Mouse (Mus musculus): Measurements from ENCODE around the gene Akap2. TPM values are rescaled to one million over a fixed set of nuclear protein-coding genes. Genes with fewer than 3 reads are reported as not detected.

The Akap2 gene
- polyA plus RNA-seq, 1 experiment from 2014 or later = 42.4 TPM

DNA sequence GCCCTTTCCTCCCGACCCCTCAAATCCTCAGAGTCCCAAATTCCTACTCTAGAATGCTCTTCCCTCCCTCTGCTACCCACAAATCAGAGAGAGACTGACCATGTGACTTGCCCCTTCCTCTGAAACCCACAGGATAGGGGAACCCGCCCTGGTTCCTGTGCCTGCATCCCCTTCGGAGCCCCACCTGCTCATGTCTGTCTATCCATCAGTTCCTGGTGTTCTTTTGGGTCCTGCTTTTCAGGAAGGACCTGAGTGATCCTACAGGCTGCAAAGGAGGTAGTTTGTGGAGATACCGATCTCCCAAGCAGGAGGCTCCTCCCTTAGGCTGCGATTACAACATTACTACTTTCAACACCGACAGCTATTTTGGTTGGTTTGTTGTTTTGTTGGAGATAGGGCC is 191.4 kb downstream of the Akap2 start:
- H3K27me3 ChIP-seq (ENCODE audit: control insufficient read depth, insufficient read depth, low read length) = no peaks in the 10 kb centered on the region
- H3K4me3 ChIP-seq (ENCODE audit: low read length) = no peak overlapping the region
- H3K9me3 ChIP-seq (replicated peaks; ENCODE audit: control insufficient read depth, low read length) = 0 out of 2 replicates have a peak, but pooled peaks cover 3% of the 10 kb centered on the region
- H3K4me2 ChIP-seq (ENCODE audit: low read depth, low read length) = no peak overlapping the region
- ATAC-seq (replicated peaks; ENCODE audit: extremely low read depth, insufficient read depth, low FRiP score) = no peak
- peaks cover 2% of the 10 kb centered on the region; the same call in 1 of the 2 replicates for H3K4me1 ChIP-seq (ENCODE audit: control insufficient read depth, insufficient read depth, low read length)
- H3K27ac ChIP-seq (ENCODE audit: low read length) = no peak overlapping the region
- no peaks in the 10 kb centered on the region for H3K36me3 ChIP-seq (ENCODE audit: control insufficient read depth, insufficient read depth)
- no peak overlapping the region for H3K9ac ChIP-seq (ENCODE audit: low read length)
- WGBS = 46% methylated on average over 6 of the region's 6 CpGs

DNA sequence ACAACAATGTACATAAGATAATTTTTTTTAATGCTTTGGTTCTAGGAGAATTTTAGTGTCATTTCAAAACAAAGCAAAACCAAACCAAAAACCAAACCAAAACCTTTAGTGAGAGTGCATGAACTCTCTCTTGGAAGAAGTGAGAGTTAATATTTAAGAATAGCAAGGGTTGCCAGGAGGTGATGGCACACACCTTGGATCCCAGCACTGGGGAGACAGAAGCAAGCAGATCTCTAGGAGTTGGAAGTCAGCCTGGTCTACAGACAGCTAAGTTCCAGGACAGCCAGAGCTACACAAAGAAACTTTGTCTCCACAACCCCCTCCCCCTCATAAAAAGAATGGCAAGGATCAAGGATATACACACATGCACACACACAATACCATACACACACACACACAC is 195.6 kb downstream of the Akap2 start:
- 0 out of 2 replicates have a peak, but pooled peaks cover 3% of the 10 kb centered on the region for H3K9me3 ChIP-seq (replicated peaks; ENCODE audit: control insufficient read depth, low read length)
- H3K27me3 ChIP-seq (ENCODE audit: control insufficient read depth, insufficient read depth, low read length) = no peaks in the 10 kb centered on the region
- peaks cover 11% of the 10 kb centered on the region for H3K4me1 ChIP-seq (ENCODE audit: control insufficient read depth, insufficient read depth, low read length)
- H3K4me3 ChIP-seq (ENCODE audit: low read length) = no peak overlapping the region
- no peak for ATAC-seq (replicated peaks; ENCODE audit: extremely low read depth, insufficient read depth, low FRiP score)
- no peaks in the 10 kb centered on the region for H3K36me3 ChIP-seq (ENCODE audit: control insufficient read depth, insufficient read depth)
- no peak overlapping the region for H3K9ac ChIP-seq (ENCODE audit: low read length)
- H3K4me2 ChIP-seq (ENCODE audit: low read depth, low read length) = no peak overlapping the region
- no peak overlapping the region for H3K27ac ChIP-seq (ENCODE audit: low read length)

DNA sequence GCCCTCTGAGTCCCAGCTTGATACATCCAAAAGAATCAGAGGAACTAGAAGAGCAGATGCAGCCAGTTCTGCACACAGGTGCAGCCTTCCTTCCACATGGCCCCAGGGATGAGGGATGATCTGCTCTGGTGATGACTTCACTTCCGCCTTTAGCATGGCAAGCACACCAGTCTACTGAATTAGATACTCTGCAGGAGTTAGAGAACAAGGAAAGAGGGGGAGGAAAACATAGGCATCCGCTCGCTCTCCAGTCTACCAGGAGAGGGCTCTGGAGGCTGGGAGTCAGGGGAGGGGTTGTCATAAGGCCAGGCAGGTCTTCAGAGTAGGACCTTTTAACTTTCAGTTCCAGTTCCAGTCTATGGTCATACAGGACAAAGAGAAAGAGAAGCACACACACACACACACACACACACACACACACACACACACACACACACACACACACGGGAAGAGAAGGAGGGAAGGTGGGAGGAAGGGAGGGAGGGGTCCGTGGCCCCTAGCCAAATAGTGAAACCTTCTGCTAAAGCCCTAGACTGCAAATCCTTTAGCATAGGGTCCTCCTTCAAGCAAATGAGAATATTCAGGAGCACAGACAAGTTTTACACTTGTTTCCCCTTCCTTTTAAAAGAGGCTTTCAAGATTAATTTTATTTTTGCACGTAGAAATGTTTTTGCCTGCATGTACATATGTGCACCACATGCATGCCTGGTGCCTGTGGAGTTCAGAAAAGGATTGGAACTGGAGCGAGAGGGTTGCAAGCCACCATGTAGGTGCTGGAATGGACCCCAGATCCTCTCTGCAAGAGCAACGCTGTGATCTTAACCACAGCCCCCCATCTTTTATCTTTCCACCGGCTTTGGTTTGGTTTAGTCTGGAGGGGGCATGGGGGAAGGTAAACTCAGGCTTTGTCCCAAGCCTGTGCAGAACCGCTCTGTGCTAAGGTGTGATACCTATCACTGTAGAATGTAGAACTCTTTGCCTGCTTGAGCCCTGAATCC is 197.0 kb downstream of the Akap2 start:
- H3K36me3 ChIP-seq (ENCODE audit: control insufficient read depth, insufficient read depth) = no peaks in the 10 kb centered on the region
- no peak overlapping the region for H3K4me3 ChIP-seq (ENCODE audit: low read length)
- 0 out of 2 replicates have a peak, but pooled peaks cover 3% of the 10 kb centered on the region for H3K9me3 ChIP-seq (replicated peaks; ENCODE audit: control insufficient read depth, low read length)
- 72% methylated on average over 9 of the region's 10 CpGs for WGBS
- peaks cover 11% of the 10 kb centered on the region for H3K4me1 ChIP-seq (ENCODE audit: control insufficient read depth, insufficient read depth, low read length)
- H3K9ac ChIP-seq (ENCODE audit: low read length) = no peak overlapping the region
- no peak for ATAC-seq (replicated peaks; ENCODE audit: extremely low read depth, insufficient read depth, low FRiP score)
- H3K4me2 ChIP-seq (ENCODE audit: low read depth, low read length) = no peak overlapping the region
- H3K27me3 ChIP-seq (ENCODE audit: control insufficient read depth, insufficient read depth, low read length) = no peaks in the 10 kb centered on the region
- H3K27ac ChIP-seq (ENCODE audit: low read length) = no peak overlapping the region

DNA sequence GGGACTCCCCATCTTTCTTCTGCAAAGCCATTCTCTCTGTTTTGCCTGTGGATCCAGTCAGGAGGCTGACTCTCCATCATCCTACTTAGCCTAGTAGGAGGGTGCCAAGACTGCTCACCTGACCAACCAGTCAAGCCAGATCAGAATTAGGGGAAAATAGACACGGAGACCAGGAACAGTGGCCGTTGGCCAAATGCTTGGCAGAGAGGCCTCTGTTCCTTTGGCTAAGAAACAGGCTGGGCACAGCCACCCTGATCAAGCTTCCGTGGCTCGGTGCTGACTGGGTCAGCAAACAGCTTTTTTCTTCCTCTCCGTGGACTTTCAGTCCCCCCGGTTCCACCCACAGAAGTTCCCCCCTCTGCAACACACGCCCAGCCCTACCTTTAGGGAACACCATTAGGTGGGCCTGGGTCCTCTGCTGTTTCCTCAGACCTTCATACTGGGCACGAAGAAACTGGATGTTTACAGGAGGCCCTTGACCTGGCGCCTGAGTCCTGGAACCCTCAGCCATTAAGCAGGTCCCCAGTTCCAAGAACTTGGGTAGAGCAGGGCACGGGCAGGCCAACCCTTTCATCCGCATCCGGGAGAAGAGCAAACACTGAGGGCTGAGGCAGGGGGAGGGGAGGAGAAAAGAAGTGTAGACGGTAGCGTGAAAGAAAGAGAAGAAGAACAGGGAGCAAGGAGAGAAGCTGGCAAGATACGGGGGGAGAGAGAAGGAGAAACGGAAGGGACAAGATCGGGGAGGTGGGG is 197.9 kb downstream of the Akap2 start:
- Histone ChIP-seq H3K36me3 (ENCODE audit: control insufficient read depth, insufficient read depth) (no peaks in the 10 kb centered on the region), H3K4me2 (ENCODE audit: low read depth, low read length) (peak overlapping the region; percentile 58), H3K9me3 (replicated peaks; ENCODE audit: control insufficient read depth, low read length) (0 out of 2 replicates have a peak, but pooled peaks cover 3% of the 10 kb centered on the region), H3K4me3 (ENCODE audit: low read length) (peak overlapping the region; percentile 25), H3K4me1 (ENCODE audit: control insufficient read depth, insufficient read depth, low read length) (peaks cover 11% of the 10 kb centered on the region), H3K9ac (ENCODE audit: low read length) (0 out of 2 replicates have a peak overlapping the region, but pooled peaks have one; percentile 4), H3K27ac (ENCODE audit: low read length) (no peak overlapping the region), H3K27me3 (ENCODE audit: control insufficient read depth, insufficient read depth, low read length) (no peaks in the 10 kb centered on the region)
- 32% methylated on average over 17 of the region's 17 CpGs for WGBS
- no peak; the same call in 1 of the 2 replicates for ATAC-seq (replicated peaks; ENCODE audit: extremely low read depth, insufficient read depth, low FRiP score)

DNA sequence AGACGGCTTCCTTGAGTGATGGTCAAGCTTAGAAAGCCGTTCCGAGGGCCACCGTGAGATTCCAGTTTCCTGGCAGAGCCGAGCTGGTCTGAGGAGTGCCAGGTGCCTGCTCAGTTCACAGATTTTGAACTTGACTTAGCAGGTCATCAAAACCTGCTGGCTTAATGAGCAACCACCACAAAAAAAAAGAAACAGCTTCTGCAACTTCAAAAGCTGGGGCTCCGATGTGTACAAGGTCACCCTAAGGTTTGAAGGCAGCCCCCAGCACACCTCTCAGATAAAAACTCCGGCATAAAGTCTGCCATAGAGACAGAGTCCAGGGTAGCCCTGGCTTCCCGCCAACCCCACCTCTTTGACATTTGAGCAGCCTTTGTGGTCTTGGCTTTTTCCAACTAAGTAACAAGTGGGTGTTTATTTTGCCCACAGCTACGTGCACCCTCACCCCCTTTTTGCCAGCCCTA is 198.8 kb downstream of the Akap2 start, which contains the start of gene D630039A03Rik:
Gene D630039A03Rik, minus strand, starts transcription at position 97 of the 461 bp plus-strand sequence.
- H3K27ac ChIP-seq (ENCODE audit: low read length) = no peak within 1 kb of the TSS
- peaks cover 11% of the 10 kb centered on the region for H3K4me1 ChIP-seq (ENCODE audit: control insufficient read depth, insufficient read depth, low read length)
- no peak for ATAC-seq (replicated peaks; ENCODE audit: extremely low read depth, insufficient read depth, low FRiP score)
- H3K27me3 ChIP-seq (ENCODE audit: control insufficient read depth, insufficient read depth, low read length) = no peaks in the 10 kb centered on the region
- 0 out of 2 replicates have a peak within 1 kb of the TSS, but pooled peaks have one; percentile 4 for H3K9ac ChIP-seq (ENCODE audit: low read length)
- WGBS = 6% methylated on average over 9 of the region's 9 CpGs
- 0 out of 2 replicates have a peak, but pooled peaks cover 3% of the 10 kb centered on the region for H3K9me3 ChIP-seq (replicated peaks; ENCODE audit: control insufficient read depth, low read length)
- H3K4me3 ChIP-seq (ENCODE audit: low read length) = peak within 1 kb of the TSS; percentile 25
- peak within 1 kb of the TSS; percentile 58 for H3K4me2 ChIP-seq (ENCODE audit: low read depth, low read length)
- no peaks in the 10 kb centered on the region for H3K36me3 ChIP-seq (ENCODE audit: control insufficient read depth, insufficient read depth)

DNA sequence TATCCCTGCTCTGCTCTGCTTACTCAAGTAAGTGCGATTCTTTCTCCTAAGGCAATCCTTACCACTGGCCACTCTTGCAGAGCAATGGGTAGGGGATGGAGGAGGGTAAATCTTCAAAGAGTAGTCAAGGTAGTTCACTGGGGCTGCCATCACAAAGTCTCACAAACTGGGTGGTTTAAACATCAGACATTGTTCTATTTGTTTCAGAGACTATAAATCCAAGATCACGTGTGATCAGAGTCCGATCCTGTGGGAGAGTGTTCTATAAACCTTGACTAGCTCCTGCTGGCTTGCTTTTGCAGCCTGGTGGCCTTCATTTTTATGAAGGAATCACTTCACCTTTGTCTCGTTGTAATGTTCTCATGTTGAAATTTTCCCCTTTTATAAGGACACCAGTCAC is 199.3 kb downstream of the Akap2 start:
- no peak overlapping the region for H3K4me3 ChIP-seq (ENCODE audit: low read length)
- no peaks in the 10 kb centered on the region for H3K36me3 ChIP-seq (ENCODE audit: control insufficient read depth, insufficient read depth)
- H3K4me2 ChIP-seq (ENCODE audit: low read depth, low read length) = no peak overlapping the region; the same call in 1 of the 2 replicates
- H3K27ac ChIP-seq (ENCODE audit: low read length) = no peak overlapping the region
- 73% methylated on average over 4 of the region's 4 CpGs for WGBS
- no peak for ATAC-seq (replicated peaks; ENCODE audit: extremely low read depth, insufficient read depth, low FRiP score)
- H3K9me3 ChIP-seq (replicated peaks; ENCODE audit: control insufficient read depth, low read length) = 0 out of 2 replicates have a peak, but pooled peaks cover 3% of the 10 kb centered on the region
- no peak overlapping the region for H3K9ac ChIP-seq (ENCODE audit: low read length)
- H3K4me1 ChIP-seq (ENCODE audit: control insufficient read depth, insufficient read depth, low read length) = peaks cover 11% of the 10 kb centered on the region
- H3K27me3 ChIP-seq (ENCODE audit: control insufficient read depth, insufficient read depth, low read length) = no peaks in the 10 kb centered on the region

DNA sequence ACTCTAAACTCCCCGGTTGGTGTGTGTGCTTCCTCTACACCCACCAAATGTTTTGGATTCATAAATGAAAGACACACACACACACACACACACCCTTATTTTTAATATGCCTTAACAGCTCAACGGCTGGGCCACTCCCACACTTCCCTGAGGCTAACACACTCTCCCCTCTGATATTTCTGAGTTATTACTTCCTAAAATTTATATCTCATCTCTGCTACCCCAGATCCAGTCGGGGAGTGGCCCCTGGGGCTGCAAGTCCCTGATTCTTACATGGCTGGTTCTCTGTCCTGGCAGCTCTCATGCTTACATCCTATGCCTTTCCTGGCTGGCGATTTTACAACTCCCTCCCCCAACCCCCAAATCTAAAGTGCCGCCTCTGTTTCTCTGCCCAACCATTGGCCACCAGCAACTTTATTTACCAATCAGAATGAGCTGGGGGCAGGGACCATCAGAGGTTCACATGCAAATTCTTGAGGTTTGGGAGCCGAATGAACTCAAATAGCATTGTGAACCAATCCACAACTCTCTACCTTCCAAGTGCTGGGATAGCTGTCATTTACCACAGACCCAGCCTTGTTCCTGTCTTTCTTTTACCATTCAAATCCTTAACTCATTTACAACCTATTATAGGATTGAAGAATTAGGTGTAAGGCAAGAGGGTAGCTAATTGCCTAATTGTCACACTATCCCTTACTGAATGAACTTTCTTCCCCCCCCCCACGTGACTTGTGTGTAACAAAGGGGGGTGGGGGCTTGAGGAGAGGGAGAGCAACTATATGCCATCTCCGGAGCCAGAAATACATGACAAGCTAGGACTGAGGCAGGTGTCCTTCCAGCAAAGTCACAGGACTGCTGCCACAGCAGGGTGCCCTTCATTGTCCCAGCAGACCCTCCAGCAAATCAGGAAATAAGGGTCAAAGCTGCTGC is 202.3 kb downstream of the Akap2 start:
- Histone ChIP-seq H3K4me1 (ENCODE audit: control insufficient read depth, insufficient read depth, low read length) (peaks cover 11% of the 10 kb centered on the region), H3K4me3 (ENCODE audit: low read length) (no peak overlapping the region), H3K9ac (ENCODE audit: low read length) (no peak overlapping the region), H3K27ac (ENCODE audit: low read length) (no peak overlapping the region), H3K27me3 (ENCODE audit: control insufficient read depth, insufficient read depth, low read length) (no peaks in the 10 kb centered on the region), H3K4me2 (ENCODE audit: low read depth, low read length) (no peak overlapping the region), H3K36me3 (ENCODE audit: control insufficient read depth, insufficient read depth) (no peaks in the 10 kb centered on the region), H3K9me3 (replicated peaks; ENCODE audit: control insufficient read depth, low read length) (no peaks in the 10 kb centered on the region)
- no peak for ATAC-seq (replicated peaks; ENCODE audit: extremely low read depth, insufficient read depth, low FRiP score)
- WGBS = 34% methylated on average over 8 of the region's 8 CpGs

DNA sequence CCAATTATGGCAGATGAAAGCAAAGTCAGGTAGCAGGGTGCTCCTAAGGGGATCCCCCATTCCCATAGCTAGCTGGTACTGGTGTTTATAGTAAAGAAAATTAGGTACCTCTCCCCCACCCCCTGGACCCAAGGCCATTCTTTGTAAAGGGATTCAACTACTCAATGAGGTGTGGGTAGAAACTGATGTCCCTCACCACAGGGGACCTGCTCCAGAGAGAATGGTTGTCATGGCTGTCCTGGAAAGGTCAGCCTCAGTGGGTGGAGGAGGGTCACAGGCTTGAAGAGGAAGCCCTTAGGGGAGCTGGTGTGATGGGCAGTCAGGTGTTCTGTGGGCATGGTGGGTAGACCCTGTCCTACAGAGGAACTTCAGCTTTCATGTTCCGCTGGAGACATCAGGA is 203.1 kb downstream of the Akap2 start:
- Histone ChIP-seq H3K9me3 (replicated peaks; ENCODE audit: control insufficient read depth, low read length) (no peaks in the 10 kb centered on the region), H3K9ac (ENCODE audit: low read length) (no peak overlapping the region), H3K27me3 (ENCODE audit: control insufficient read depth, insufficient read depth, low read length) (no peaks in the 10 kb centered on the region), H3K4me2 (ENCODE audit: low read depth, low read length) (no peak overlapping the region), H3K27ac (ENCODE audit: low read length) (no peak overlapping the region), H3K36me3 (ENCODE audit: control insufficient read depth, insufficient read depth) (no peaks in the 10 kb centered on the region), H3K4me1 (ENCODE audit: control insufficient read depth, insufficient read depth, low read length) (peaks cover 4% of the 10 kb centered on the region), H3K4me3 (ENCODE audit: low read length) (no peak overlapping the region)
- WGBS = 88% methylated on average over 1 of the region's 1 CpGs
- ATAC-seq (replicated peaks; ENCODE audit: extremely low read depth, insufficient read depth, low FRiP score) = no peak
